Mouse (Mus musculus): ENCODE results near the gene Cav3.
A peak's percentile ranks its signal among the peaks of the same experiment; 100 is the strongest.

The Cav3 gene

DNA sequence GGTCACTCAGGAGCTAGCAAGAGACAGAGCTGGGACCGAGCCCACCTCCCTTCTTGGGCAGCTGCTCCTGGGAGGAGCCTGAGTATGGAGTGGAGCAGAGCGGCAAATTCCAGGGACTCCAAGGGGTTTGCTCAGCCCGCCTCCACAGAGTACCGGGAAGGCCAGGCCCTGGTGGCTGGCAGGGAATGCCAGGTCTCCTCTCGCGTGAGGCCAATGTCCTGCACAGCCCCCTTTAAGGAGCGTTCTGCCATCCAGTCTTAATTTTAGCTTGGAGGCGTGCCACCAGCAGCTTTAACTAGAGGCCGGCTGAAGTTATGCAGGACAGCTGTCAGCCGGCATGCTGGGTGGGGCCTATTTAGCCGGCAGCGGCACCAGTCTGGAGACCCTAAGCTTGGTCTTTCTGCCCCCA is at the start of gene Cav3:
TSS of gene Cav3 (plus strand) at position 165 of the 409 bp plus-strand sequence.
- peak; percentile 21 to 32 for DNase-seq

DNA sequence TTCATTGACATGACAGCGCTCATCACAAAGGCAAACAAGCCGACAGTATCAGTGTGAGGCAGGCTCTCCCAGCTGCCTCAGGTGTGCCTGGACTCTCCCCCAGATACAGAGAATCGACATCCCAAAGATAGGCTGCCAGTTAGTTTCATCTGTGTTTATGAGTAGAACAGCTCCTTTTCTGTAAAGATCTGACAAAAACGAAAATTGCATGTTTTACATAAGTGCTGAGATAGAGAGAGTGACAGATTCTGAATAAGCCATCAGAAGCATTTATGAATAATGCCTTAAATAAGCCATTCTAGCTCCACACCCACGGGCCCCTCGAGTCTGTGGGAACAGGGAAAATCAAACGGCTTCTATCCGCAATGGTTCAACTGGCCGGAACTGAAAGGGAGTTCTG is 40.0 kb upstream of the Cav3 start:
- no peak for DNase-seq

GRCm38 (mm10) chr6:112420883-112421282 is 38.4 kb upstream of the Cav3 start:
- no peak for DNase-seq

GRCm38 (mm10) chr6:112423746-112424501 is 35.4 kb upstream of the Cav3 start:
- peak in 1 of 2 experiments; percentile 12 for DNase-seq

GRCm38 (mm10) chr6:112426018-112426732 is 33.1 kb upstream of the Cav3 start:
- no peak for DNase-seq

DNA sequence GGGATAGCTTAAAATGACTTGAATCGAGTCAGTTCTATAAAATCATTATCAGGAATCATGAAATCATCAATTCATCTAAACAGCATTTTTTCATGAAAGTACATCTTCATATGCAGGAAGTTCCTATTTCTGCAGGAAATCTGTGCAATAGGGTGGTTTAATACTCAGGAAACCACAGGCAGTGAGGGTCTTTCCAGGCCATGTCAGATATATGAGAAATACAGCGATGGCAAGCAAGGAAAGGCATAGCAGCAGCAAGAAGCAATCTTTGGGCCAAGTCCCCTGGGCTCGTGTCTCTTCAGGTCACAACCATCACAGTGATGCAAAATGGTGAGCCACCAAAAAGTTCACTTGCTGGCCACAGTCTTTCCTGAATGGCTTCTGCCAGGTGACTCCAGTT is 13.6 kb upstream of the Cav3 start:
- DNase-seq, result no peak

- no peak for DNase-seq
Measured at GRCm38 (mm10) chr6:112461459-112461858, 2.2 kb downstream of the Cav3 start.

GRCm38 (mm10) chr6:112463331-112463730 is 4.0 kb downstream of the Cav3 start:
- no peak for DNase-seq

- peak in 1 of 2 experiments; percentile 24 for DNase-seq
Measured at GRCm38 (mm10) chr6:112465441-112465840, 6.1 kb downstream of the Cav3 start.

GRCm38 (mm10) chr6:112466001-112466400 is 6.7 kb downstream of the Cav3 start:
- DNase-seq, result no peak

DNA sequence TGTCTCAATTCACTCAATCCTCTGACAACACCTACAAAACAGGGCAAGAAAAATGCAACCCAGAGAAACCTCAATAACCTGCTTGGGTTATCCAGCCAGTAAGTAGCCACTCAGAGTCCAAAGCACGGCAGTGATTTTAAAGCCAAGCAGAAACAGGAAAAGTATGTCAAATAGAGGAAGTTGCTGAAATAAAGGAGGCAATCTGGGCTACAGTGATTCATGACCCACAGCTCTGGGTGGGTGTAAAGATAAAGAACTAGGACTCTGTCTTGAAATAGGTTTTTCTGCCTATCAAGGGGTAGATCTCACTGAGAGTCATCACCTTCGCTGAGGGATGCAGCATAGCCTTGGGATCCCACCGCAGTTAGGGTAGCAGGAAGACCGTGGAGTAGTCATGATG is 12.3 kb downstream of the Cav3 start:
- no peak for DNase-seq

- DNase-seq, result no peak
Measured at GRCm38 (mm10) chr6:112479861-112480260, 20.6 kb downstream of the Cav3 start.

- DNase-seq, result peak; percentile 67 to 77
Measured at GRCm38 (mm10) chr6:112484316-112484715, 25.0 kb downstream of the Cav3 start.

DNA sequence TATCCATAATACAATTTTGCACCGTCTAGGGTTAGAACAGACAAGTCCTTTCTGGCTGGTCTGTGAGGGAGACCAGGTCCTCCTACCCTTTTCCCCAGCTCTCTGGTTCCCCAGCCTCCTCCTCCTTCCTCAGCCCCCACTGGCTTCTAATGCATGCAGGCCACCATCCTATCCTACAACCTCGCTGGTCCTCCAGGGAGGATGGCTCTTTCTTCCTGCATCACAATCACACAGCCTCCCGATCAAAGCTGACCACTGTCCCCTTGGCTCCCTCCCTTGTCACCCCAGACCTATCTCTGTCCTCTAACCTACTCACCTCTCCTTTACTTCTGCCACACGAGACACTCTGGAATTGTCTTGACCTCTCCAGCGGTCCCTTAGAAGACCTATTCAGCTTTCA is 28.7 kb downstream of the Cav3 start:
- DNase-seq, result no peak

GRCm38 (mm10) chr6:112488821-112489180 is 29.5 kb downstream of the Cav3 start:
- no peak for DNase-seq

GRCm38 (mm10) chr6:112489181-112489909 is 30.0 kb downstream of the Cav3 start:
- peak; percentile 31 to 52 for DNase-seq

- DNase-seq, result no peak
Measured at GRCm38 (mm10) chr6:112489910-112490559, 30.7 kb downstream of the Cav3 start, which contains the start of gene Oxtr. Oxtr (minus strand) TSS chr6:112489943.

- peak; percentile 94 to 95 for DNase-seq
Measured at GRCm38 (mm10) chr6:112490625-112491242, 31.4 kb downstream of the Cav3 start.

- no peak for DNase-seq
Measured at GRCm38 (mm10) chr6:112491521-112491920, 32.2 kb downstream of the Cav3 start.

DNA sequence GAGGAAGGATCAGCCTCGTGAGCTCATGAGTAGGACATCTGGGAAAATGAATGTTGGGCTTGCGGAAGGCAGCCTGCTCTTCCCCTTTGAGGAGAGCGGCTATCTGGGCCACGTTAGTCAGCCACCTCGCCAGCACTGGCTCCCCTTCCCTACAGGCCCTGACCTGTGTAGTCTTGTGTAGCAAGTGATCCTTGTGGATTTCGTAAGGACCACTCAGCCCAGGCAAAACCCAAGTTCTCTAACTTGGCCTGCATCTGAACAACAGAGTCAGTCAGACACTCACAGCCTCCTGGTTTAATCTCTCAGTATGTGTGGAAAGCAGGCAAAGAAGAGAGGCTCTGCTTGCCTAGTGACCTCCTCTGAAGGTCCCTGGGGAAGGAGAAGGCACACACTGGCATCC is 33.4 kb downstream of the Cav3 start:
- DNase-seq, result no peak

- DNase-seq, result no peak
Measured at GRCm38 (mm10) chr6:112493371-112493770, 34.1 kb downstream of the Cav3 start.

DNA sequence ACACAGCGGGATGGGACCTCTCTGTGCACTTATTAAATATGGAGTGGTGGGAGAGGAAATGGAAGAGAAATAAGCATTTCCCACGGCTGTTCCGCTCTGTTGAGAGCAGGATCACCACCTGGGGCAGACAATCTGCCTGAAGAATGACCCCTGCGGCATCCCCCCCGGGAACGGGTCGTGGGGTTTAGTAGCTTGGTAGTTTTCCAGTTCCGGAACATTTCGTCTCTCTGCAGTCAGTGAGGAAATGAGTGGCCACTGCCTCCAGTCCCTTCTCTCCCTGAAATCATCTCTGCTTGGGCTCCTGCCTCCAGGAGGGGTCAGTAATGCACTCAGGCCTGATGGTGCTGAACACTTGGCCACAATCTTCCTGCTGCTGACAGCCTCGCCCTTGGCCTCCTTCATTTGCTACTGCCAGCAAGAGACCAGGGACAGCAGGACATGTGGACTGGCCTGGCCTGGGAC is 35.3 kb downstream of the Cav3 start:
- DNase-seq, result peak; percentile 40 to 42
